Mouse (Mus musculus) large intestine, adult 2 months (tissue): ENCODE measurements around the gene Pde4d. TPM values are rescaled to one million over a fixed set of nuclear protein-coding genes. Genes with fewer than 3 reads are reported as not detected.

Experiments used
- DNase-seq: peaks from one replicate; pipeline ENCODE4 v3.0.0-alpha.2; 2012; ENCODE audit warnings: low read depth, low spot score
- WGBS: fragments of 180-500 bp; shearing (Covaris S2); methylation state at CpG from one replicate; pipeline ENCODE4 v1.1.7; 2018; 5-methylcytosine and 5-hydroxymethylcytosine counted together
- polyA plus RNA-seq: library from polyadenylated mRNA; depleted of rRNA; stranded (reverse); fragments of >200 nt; gene quantifications from 2 replicates; pipeline ENCODE4 v1.2.3, GENCODE M21; 2012

Pde4d gene
- polyA plus RNA-seq, 1 experiment: 7.7 TPM

GRCm38 (mm10) chr13:109802201-109802600, 1352.5 kb downstream of the Pde4d start:
- no peak for DNase-seq
- 38% methylated on average over 4 of the region's 4 CpGs for WGBS

GRCm38 (mm10) chr13:109806193-109806966, 1356.6 kb downstream of the Pde4d start:
- WGBS: 89% methylated on average over 5 of the region's 5 CpGs
- no peak for DNase-seq

- WGBS: 42% methylated on average over 2 of the region's 2 CpGs
- no peak for DNase-seq
Measured at GRCm38 (mm10) chr13:109807036-109807435, 1357.3 kb downstream of the Pde4d start.

- WGBS: 26% methylated on average over 3 of the region's 3 CpGs
- no peak for DNase-seq
Measured at GRCm38 (mm10) chr13:109807446-109807845, 1357.7 kb downstream of the Pde4d start.

GRCm38 (mm10) chr13:109808039-109808438, 1358.3 kb downstream of the Pde4d start:
- DNase-seq: no peak
- 51% methylated on average over 6 of the region's 6 CpGs for WGBS

- DNase-seq: no peak
- 62% methylated on average over 7 of the region's 7 CpGs for WGBS
Measured at GRCm38 (mm10) chr13:109808946-109809345, 1359.2 kb downstream of the Pde4d start.

- no peak for DNase-seq
- WGBS: 87% methylated on average over 4 of the region's 4 CpGs
Measured at GRCm38 (mm10) chr13:109809646-109810045, 1359.9 kb downstream of the Pde4d start.

GRCm38 (mm10) chr13:109813924-109814323, 1364.2 kb downstream of the Pde4d start:
- DNase-seq: no peak
- 85% methylated on average over 4 of the region's 4 CpGs for WGBS

- DNase-seq: no peak
Measured at GRCm38 (mm10) chr13:109819071-109819470, 1369.3 kb downstream of the Pde4d start.

GRCm38 (mm10) chr13:109820141-109820540, 1370.4 kb downstream of the Pde4d start:
- WGBS: 38% methylated on average over 3 of the region's 3 CpGs
- DNase-seq: no peak

More at GRCm38 (mm10) chr13:109819071-109819470, 1369.3 kb downstream of the Pde4d start:
- 67% methylated on average over 3 of the region's 3 CpGs for WGBS

GRCm38 (mm10) chr13:109820866-109821265, 1371.1 kb downstream of the Pde4d start:
- DNase-seq: no peak
- WGBS: 57% methylated on average over 3 of the region's 3 CpGs

- peak; percentile 55 for DNase-seq
- 3% methylated on average over 8 of the region's 8 CpGs for WGBS
Measured at GRCm38 (mm10) chr13:109821725-109822412, 1372.1 kb downstream of the Pde4d start.

GRCm38 (mm10) chr13:109822413-109823298, 1372.9 kb downstream of the Pde4d start:
- DNase-seq: peak; percentile 84
- under 1% methylated on average over 15 of the region's 15 CpGs for WGBS

- 28% methylated on average over 11 of the region's 11 CpGs for WGBS
- DNase-seq: no peak
Measured at GRCm38 (mm10) chr13:109823307-109824031, 1373.7 kb downstream of the Pde4d start.

GRCm38 (mm10) chr13:109825891-109826290, 1376.1 kb downstream of the Pde4d start:
- 81% methylated on average over 6 of the region's 6 CpGs for WGBS
- DNase-seq: no peak

GRCm38 (mm10) chr13:109827341-109827740, 1377.6 kb downstream of the Pde4d start:
- 88% methylated on average over 6 of the region's 6 CpGs for WGBS
- DNase-seq: no peak

- DNase-seq: no peak
- 81% methylated on average over 3 of the region's 3 CpGs for WGBS
Measured at GRCm38 (mm10) chr13:109827909-109828308, 1378.2 kb downstream of the Pde4d start.

GRCm38 (mm10) chr13:109829444-109829843, 1379.7 kb downstream of the Pde4d start:
- no peak for DNase-seq
- 62% methylated on average over 3 of the region's 3 CpGs for WGBS

- DNase-seq: no peak
- WGBS: 96% methylated on average over 3 of the region's 3 CpGs
Measured at GRCm38 (mm10) chr13:109834935-109835334, 1385.2 kb downstream of the Pde4d start.
